Mouse (Mus musculus) MEL (cell line): Measurements from ENCODE around the gene Insig1. TPM values are rescaled to one million over a fixed set of nuclear protein-coding genes. Genes with fewer than 3 reads are reported as not detected.

Source experiments
- DNase-seq: peaks from one replicate; pipeline ENCODE4 v3.0.0; 2011; ENCODE audit warnings: low read depth, low spot score
- H3K27ac ChIP-seq: 2 replicates; pipeline ENCODE4 v1.5.1; 2012; ENCODE audit warnings: low read depth, mild to moderate bottlenecking, control low read depth, low read length, moderate library complexity; ENCODE audit not compliant: control insufficient read depth
- H3K27me3 ChIP-seq, 2 experiments: fragments of 150-350 bp in 1 of 2; sonication (generic) in 1 of 2; 2 replicates each; pipeline ENCODE4 v1.6.1; 2012; ENCODE audit warnings: low read length in 2 of 2, mild to moderate bottlenecking in 2 of 2, improper control_type of control experiment in 1 of 2, moderate library complexity in 1 of 2; ENCODE audit not compliant: insufficient read depth in 2 of 2, control insufficient read depth in 1 of 2
- H3K36me3 ChIP-seq, 2 experiments: 2 replicates each; pipeline ENCODE4 v1.6.1; 2012 to 2014; ENCODE audit warnings: low read length in 2 of 2, improper control_type of control experiment in 1 of 2, inconsistent platforms in 1 of 2, mild to moderate bottlenecking in 1 of 2; ENCODE audit not compliant: insufficient read depth in 2 of 2, control insufficient read depth in 1 of 2
- H3K4me1 ChIP-seq, 2 experiments: fragments of 150-350 bp in 1 of 2; sonication (generic) in 1 of 2; 2 replicates each; pipeline ENCODE4 v1.6.1; 2012; ENCODE audit warnings: low read length in 2 of 2, improper control_type of control experiment in 1 of 2, mild to moderate bottlenecking in 1 of 2; ENCODE audit not compliant: insufficient read depth in 2 of 2, control insufficient read depth in 1 of 2
- H3K4me3 ChIP-seq, 2 experiments: fragments of 150-350 bp in 1 of 2; sonication (generic) in 1 of 2; 2 replicates each; pipeline ENCODE4 v1.5.1; 2012; ENCODE audit warnings: low read depth in 2 of 2, low read length in 2 of 2, mild to moderate bottlenecking in 2 of 2, moderate library complexity in 2 of 2, control low read depth in 1 of 2, improper control_type of control experiment in 1 of 2; ENCODE audit not compliant: control insufficient read depth in 1 of 2, insufficient read depth in 1 of 2
- H3K79me2 ChIP-seq: 2 replicates; pipeline ENCODE4 v1.6.1; 2012; ENCODE audit warnings: mild to moderate bottlenecking, low read length, moderate library complexity; ENCODE audit not compliant: control insufficient read depth, poor library complexity, insufficient read depth
- H3K9ac ChIP-seq: 2 replicates; pipeline ENCODE4 v1.6.1; 2012; ENCODE audit warnings: low read depth, mild to moderate bottlenecking, control low read depth, low read length, moderate library complexity; ENCODE audit not compliant: control insufficient read depth, poor library complexity, severe bottlenecking
- H3K9me3 ChIP-seq: fragments of 150-350 bp; sonication (generic); replicated peaks from 2 replicates; pipeline ENCODE4 v1.6.1; 2012; ENCODE audit warnings: mild to moderate bottlenecking, low read length, improper control_type of control experiment, moderate library complexity; ENCODE audit not compliant: insufficient read depth
- BHLHE40 ChIP-seq: IDR thresholded peaks from 2 replicates; pipeline ENCODE4 v1.6.1; 2012; ENCODE audit warnings: low read depth, mild to moderate bottlenecking, inconsistent platforms, low read length, improper control_type of control experiment, borderline replicate concordance
- CHD1 ChIP-seq: IDR thresholded peaks from 2 replicates; pipeline ENCODE4 v1.6.1; 2012; ENCODE audit warnings: low read depth, mild to moderate bottlenecking, inconsistent platforms, low read length, improper control_type of control experiment
- CTCF ChIP-seq, 3 experiments: IDR thresholded peaks in 2 of 3; conservative IDR thresholded peaks in 1 of 3; 2 replicates each; pipeline ENCODE4 v1.5.1; 2011 to 2012; ENCODE audit warnings: low read length in 3 of 3, low read depth in 2 of 3, mild to moderate bottlenecking in 2 of 3, improper control_type of control experiment in 1 of 3, inconsistent platforms in 1 of 3, mixed read lengths in 1 of 3, moderate library complexity in 1 of 3; ENCODE audit not compliant: control insufficient read depth in 1 of 3, insufficient read depth in 1 of 3, poor library complexity in 1 of 3, severe bottlenecking in 1 of 3
- ELF1 ChIP-seq: IDR thresholded peaks from 2 replicates; pipeline ENCODE4 v1.6.1; 2014; ENCODE audit warnings: low read depth, mild to moderate bottlenecking, inconsistent platforms, low read length, improper control_type of control experiment, moderate library complexity
- EP300 ChIP-seq, 2 experiments: IDR thresholded peaks; 2 replicates each; pipeline ENCODE4 v1.6.1; 2011; ENCODE audit warnings: improper control_type of control experiment in 2 of 2, low read length in 2 of 2, low read depth in 1 of 2, mild to moderate bottlenecking in 1 of 2
- GABPA ChIP-seq: IDR thresholded peaks from 2 replicates; pipeline ENCODE4 v1.6.1; 2012; ENCODE audit warnings: low read depth, mild to moderate bottlenecking, inconsistent platforms, low read length, improper control_type of control experiment, moderate library complexity
- HCFC1 ChIP-seq: IDR thresholded peaks from 2 replicates; pipeline ENCODE4 v1.6.1; 2012; ENCODE audit warnings: low read depth, mild to moderate bottlenecking, inconsistent platforms, low read length, improper control_type of control experiment, moderate library complexity
- KAT2A ChIP-seq: conservative IDR thresholded peaks from 2 replicates; pipeline ENCODE4 v1.6.1; 2012; ENCODE audit warnings: low read depth, low read length, improper control_type of control experiment, inconsistent platforms
- MEF2A ChIP-seq: IDR thresholded peaks from 2 replicates; pipeline ENCODE4 v1.6.1; 2014; ENCODE audit warnings: low read depth, mild to moderate bottlenecking, inconsistent platforms, low read length, improper control_type of control experiment; ENCODE audit not compliant: poor library complexity, insufficient replicate concordance, severe bottlenecking; ENCODE audit errors: extremely low read depth
- POLR2AphosphoS2 ChIP-seq: IDR thresholded peaks from 2 replicates; pipeline ENCODE4 v1.6.1; 2011; ENCODE audit warnings: low read length, improper control_type of control experiment
- POLR2AphosphoS5 ChIP-seq: IDR thresholded peaks from 2 replicates; pipeline ENCODE4 v1.6.1; 2012; ENCODE audit warnings: low read depth, borderline replicate concordance, mild to moderate bottlenecking, inconsistent platforms, low read length, moderate library complexity, mixed read lengths
- RAD21 ChIP-seq: IDR thresholded peaks from 2 replicates; pipeline ENCODE4 v1.6.1; 2011; ENCODE audit warnings: mild to moderate bottlenecking, low read depth, low read length, improper control_type of control experiment
- RCOR1 ChIP-seq: IDR thresholded peaks from 2 replicates; pipeline ENCODE4 v1.6.1; 2012; ENCODE audit warnings: low read depth, mild to moderate bottlenecking, inconsistent platforms, low read length, improper control_type of control experiment
- SIN3A ChIP-seq: IDR thresholded peaks from 2 replicates; pipeline ENCODE4 v1.6.1; 2012; ENCODE audit warnings: low read length, improper control_type of control experiment, inconsistent platforms
- SMC3 ChIP-seq: IDR thresholded peaks from 2 replicates; pipeline ENCODE4 v1.6.1; 2011; ENCODE audit warnings: low read depth, low read length, improper control_type of control experiment
- ZC3H11A ChIP-seq: IDR thresholded peaks from 2 replicates; pipeline ENCODE4 v1.6.1; 2012; ENCODE audit warnings: low read depth, mild to moderate bottlenecking, inconsistent platforms, low read length, improper control_type of control experiment
- ZNF384 ChIP-seq: IDR thresholded peaks from 2 replicates; pipeline ENCODE4 v1.6.1; 2012; ENCODE audit warnings: low read depth, mild to moderate bottlenecking, inconsistent platforms, low read length, improper control_type of control experiment
- polyA plus RNA-seq, 2 experiments: library from polyadenylated mRNA; stranded (reverse) in 1 of 2; unstranded in 1 of 2; fragments of >175 nt in 1 of 2; fragments of >200 nt in 1 of 2; gene quantifications; 2 replicates each; pipeline versions ENCODE4 v1.2.1 to v1.2.4; 2012; ENCODE audit warnings: low replicate concordance in 2 of 2, low read depth in 1 of 2; ENCODE audit not compliant: insufficient read length in 2 of 2, insufficient read depth in 1 of 2, missing spikeins in 1 of 2
- total RNA-seq: library from RNA; depleted of rRNA; stranded (reverse); fragments of 300-350 nt; gene quantifications from 2 replicates; pipeline ENCODE4 v1.2.3, GENCODE M21; 2012

The Insig1 gene
- total and polyA plus RNA-seq, 3 experiments = 61.3 to 73.2 TPM; not detected in 1

DNA sequence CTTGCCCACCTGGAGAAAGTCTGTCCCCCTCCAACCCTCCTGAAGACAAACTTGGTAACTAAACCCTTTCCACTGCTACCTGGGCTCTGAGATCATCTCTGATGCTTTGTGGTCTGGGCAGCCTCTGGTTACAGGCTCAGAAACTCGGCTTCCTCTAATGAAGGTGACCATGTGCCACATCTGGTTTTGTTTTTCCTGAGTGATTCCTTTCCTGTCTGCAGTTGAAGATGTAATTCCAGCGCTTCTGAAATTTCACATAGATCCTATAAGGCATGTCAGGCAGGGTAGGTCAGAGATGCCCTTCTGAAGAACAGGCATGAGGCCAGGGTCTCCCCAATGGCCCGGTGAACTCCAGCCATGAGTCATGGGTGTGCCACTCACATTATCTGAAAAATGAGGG, 11.6 kb downstream of the Insig1 start:
- Histone ChIP-seq H3K9me3 (no peaks in the 10 kb centered on the region), H3K4me1 (no peaks in the 10 kb centered on the region)
- TF ChIP-seq RAD21 (no peak), HCFC1 (no peak), CTCF (IDR thresholded peaks at IDR 0.05 in 2 of 3, conservative IDR thresholded peaks at IDR 0.05 in 1 of 3; ENCODE audit: control insufficient read depth in 1 of 3, insufficient read depth in 1 of 3, low read depth in 2 of 3, low read length in 3 of 3, poor library complexity in 1 of 3, severe bottlenecking in 1 of 3) (no peak), GABPA (no peak), EP300 (IDR thresholded peaks at IDR 0.05; ENCODE audit: low read depth in 1 of 2, low read length in 2 of 2) (no peak)

GRCm38 (mm10) chr5:28084743-28085142, 13.6 kb downstream of the Insig1 start:
- Histone ChIP-seq H3K9me3 (no peaks in the 10 kb centered on the region), H3K9ac (no peak overlapping the region), H3K4me1 (no peaks in the 10 kb centered on the region), H3K79me2 (no peaks in the 10 kb centered on the region), H3K36me3 (no peaks in the 10 kb centered on the region), H3K27ac (no peak overlapping the region), H3K4me3 (no peak overlapping the region), H3K27me3 (peaks cover 2 to 10% of the 10 kb centered on the region in 2 experiments)
- no peak for DNase-seq
- TF ChIP-seq RCOR1 (no peak), KAT2A (no peak), ZNF384 (no peak), RAD21 (no peak), CHD1 (no peak), SMC3 (no peak), CTCF (IDR thresholded peaks at IDR 0.05 in 2 of 3, conservative IDR thresholded peaks at IDR 0.05 in 1 of 3; ENCODE audit: control insufficient read depth in 1 of 3, insufficient read depth in 1 of 3, low read depth in 2 of 3, low read length in 3 of 3, poor library complexity in 1 of 3, severe bottlenecking in 1 of 3) (no peak), GABPA (no peak), POLR2AphosphoS2 (no peak), MEF2A (no peak), ELF1 (no peak), POLR2AphosphoS5 (no peak), EP300 (IDR thresholded peaks at IDR 0.05; ENCODE audit: low read depth in 1 of 2, low read length in 2 of 2) (no peak), ZC3H11A (no peak), BHLHE40 (no peak), SIN3A (no peak)

More for the DNA sequence above, 11.6 kb downstream of the Insig1 start:
- no peak for DNase-seq
- no peaks in the 10 kb centered on the region for H3K79me2 ChIP-seq
- no peak overlapping the region for H3K9ac ChIP-seq
- peaks cover 2 to 10% of the 10 kb centered on the region in 2 experiments for H3K27me3 ChIP-seq
- H3K27ac ChIP-seq = no peak overlapping the region
- no peaks in the 10 kb centered on the region; a peak in 1 of 4 replicates for H3K36me3 ChIP-seq
- no peak overlapping the region for H3K4me3 ChIP-seq
